Mouse (Mus musculus): Measurements from ENCODE around the gene Rnase1. TPM values are rescaled to one million over a fixed set of nuclear protein-coding genes. Genes with fewer than 3 reads are reported as not detected.

Gene Rnase1
- polyA plus RNA-seq, 1 experiment from 2014 or later, result 21.7 TPM

DNA sequence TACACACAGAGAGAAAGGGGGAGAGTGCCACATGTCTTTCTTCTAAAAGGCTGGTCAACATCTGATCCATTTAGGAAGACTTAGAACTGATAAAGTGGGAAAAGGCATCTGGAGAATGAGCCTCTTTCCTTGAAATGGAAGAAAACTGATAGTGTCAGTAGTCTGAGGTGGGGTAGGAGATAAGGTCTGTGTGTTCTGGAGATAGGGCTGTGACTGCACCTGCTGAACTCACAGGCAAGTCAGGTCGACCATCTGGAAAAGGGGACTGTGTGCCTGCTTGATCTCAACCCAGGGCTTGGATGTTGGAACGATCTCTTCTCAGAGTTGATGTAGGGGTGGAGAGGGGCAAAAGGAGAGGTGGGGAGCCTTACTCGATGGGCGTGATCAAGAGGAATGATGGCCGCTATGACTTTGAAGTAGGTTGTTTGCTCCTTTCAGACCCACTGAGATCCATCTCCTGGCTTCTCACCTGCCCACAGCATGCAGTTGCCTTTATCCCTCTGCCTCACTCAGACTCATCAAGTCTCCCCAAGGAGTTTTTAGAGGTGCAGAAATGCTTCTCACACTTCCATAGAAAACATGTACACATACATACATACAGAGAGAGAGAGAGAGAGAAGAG lies 5.8 kb upstream of the Rnase1 start:
- no peak for TF ChIP-seq CTCF (IDR thresholded peaks at IDR 0.05; ENCODE audit: low read depth)
- H3K4me2 ChIP-seq (replicated peaks; ENCODE audit: low read depth), result no peak overlapping the region
- H3K9ac ChIP-seq (ENCODE audit: low read depth, low read length), result no peak overlapping the region
- no peak overlapping the region for H3K27ac ChIP-seq (ENCODE audit: low read depth, low read length)
- no peaks in the 10 kb centered on the region for H3K9me3 ChIP-seq (ENCODE audit: control insufficient read depth)
- WGBS, result 33% methylated on average over 5 of the region's 5 CpGs
- no peaks in the 10 kb centered on the region for H3K36me3 ChIP-seq (ENCODE audit: control insufficient read depth, insufficient read depth)
- ATAC-seq, result no peak
- H3K27me3 ChIP-seq (replicated peaks; ENCODE audit: control insufficient read depth, insufficient read depth, low read length), result no peaks in the 10 kb centered on the region
- H3K4me3 ChIP-seq (ENCODE audit: low read depth, low read length), result no peak overlapping the region
- H3K4me1 ChIP-seq (replicated peaks; ENCODE audit: control insufficient read depth, insufficient read depth, low read length), result peaks cover 6% of the 10 kb centered on the region

DNA sequence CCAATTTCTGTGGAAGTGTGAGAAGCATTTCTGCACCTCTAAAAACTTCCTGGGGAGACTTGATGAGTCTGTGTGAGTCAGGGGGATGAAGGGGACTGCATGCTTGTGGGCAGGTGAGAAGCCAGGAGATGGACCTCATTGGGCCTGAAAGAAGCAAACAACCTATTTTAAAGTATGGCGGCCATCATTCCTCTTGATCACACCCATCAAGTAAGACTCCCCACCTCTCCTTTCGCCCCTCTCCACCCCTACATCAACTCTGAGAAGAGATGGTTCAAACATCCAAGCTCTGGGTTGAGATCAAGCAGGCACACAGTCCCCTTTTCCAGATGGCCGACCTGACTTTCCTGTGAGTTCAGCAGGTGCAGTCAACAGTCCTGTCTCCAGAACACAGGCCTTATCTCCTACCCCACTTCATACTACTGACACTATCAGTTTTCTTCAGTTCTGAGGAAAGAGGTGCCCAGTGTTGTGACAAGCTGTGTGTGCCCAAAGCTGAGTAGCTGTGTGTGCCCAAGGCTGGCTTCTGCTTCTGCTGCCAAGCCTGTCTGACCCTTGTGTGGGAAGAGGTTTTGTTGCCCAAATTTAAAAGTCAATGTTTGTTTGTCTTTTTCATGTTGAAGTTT lies 3.7 kb upstream of the Rnase1 start:
- Histone ChIP-seq H3K4me1 (replicated peaks; ENCODE audit: control insufficient read depth, insufficient read depth, low read length) (peaks cover 6% of the 10 kb centered on the region), H3K36me3 (ENCODE audit: control insufficient read depth, insufficient read depth) (no peaks in the 10 kb centered on the region), H3K9me3 (ENCODE audit: control insufficient read depth) (no peaks in the 10 kb centered on the region), H3K4me3 (ENCODE audit: low read depth, low read length) (no peak overlapping the region), H3K9ac (ENCODE audit: low read depth, low read length) (no peak overlapping the region), H3K4me2 (replicated peaks; ENCODE audit: low read depth) (no peak overlapping the region), H3K27ac (ENCODE audit: low read depth, low read length) (no peak overlapping the region), H3K27me3 (replicated peaks; ENCODE audit: control insufficient read depth, insufficient read depth, low read length) (no peaks in the 10 kb centered on the region)
- TF ChIP-seq CTCF (IDR thresholded peaks at IDR 0.05; ENCODE audit: low read depth), result no peak
- WGBS, result 78% methylated on average over 3 of the region's 3 CpGs
- no peak for ATAC-seq

DNA sequence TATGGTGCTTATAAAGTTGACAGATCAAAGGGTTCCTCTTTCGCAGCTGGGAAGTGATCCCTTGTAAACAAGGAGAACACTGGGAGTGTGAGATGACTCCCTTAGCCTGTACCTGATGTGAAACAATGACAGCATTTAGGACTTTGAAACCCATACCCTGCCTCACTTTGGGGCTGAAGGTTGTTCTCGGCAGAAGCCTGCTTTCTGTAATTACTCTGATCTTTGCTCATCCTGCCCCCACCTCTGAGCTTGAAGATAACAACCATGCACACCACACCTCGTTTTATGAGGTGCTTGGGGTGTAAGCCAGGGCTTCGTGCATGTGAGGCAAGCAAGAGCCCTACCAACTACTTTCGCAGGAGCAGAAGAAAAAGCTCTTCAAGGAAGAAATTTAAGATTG lies 2.6 kb upstream of the Rnase1 start:
- Histone ChIP-seq H3K4me2 (replicated peaks; ENCODE audit: low read depth) (no peak overlapping the region), H3K4me3 (ENCODE audit: low read depth, low read length) (no peak overlapping the region), H3K27me3 (replicated peaks; ENCODE audit: control insufficient read depth, insufficient read depth, low read length) (no peaks in the 10 kb centered on the region), H3K4me1 (replicated peaks; ENCODE audit: control insufficient read depth, insufficient read depth, low read length) (peaks cover 6% of the 10 kb centered on the region), H3K9ac (ENCODE audit: low read depth, low read length) (no peak overlapping the region), H3K27ac (ENCODE audit: low read depth, low read length) (no peak overlapping the region; the same call in 1 of the 2 replicates), H3K9me3 (ENCODE audit: control insufficient read depth) (no peaks in the 10 kb centered on the region), H3K36me3 (ENCODE audit: control insufficient read depth, insufficient read depth) (no peaks in the 10 kb centered on the region)
- WGBS, result 15% methylated on average over 5 of the region's 5 CpGs
- ATAC-seq, result peak; percentile 97
- no peak for TF ChIP-seq CTCF (IDR thresholded peaks at IDR 0.05; ENCODE audit: low read depth)

DNA sequence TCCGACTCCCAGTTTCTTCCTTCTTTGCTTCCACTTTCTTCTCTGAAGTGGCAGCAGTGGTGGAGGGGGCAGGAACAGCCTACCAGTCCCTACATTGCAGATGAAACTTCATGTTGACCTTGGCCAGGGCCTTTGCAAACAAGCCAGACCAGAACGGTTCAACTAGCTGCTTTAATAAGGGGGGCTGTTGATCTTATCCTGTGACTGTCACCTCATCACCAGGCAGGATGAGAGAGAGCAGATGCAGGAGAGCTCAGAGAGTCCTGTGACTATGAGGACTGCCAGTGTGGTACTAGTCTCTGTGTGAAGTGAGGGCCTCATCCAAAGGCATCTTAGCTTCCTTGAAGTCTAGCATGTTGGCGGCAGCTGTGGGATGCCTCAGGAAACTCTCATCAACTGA lies 1.4 kb upstream of the Rnase1 start:
- H3K27ac ChIP-seq (ENCODE audit: low read depth, low read length), result no peak overlapping the region
- ATAC-seq, result no peak

DNA sequence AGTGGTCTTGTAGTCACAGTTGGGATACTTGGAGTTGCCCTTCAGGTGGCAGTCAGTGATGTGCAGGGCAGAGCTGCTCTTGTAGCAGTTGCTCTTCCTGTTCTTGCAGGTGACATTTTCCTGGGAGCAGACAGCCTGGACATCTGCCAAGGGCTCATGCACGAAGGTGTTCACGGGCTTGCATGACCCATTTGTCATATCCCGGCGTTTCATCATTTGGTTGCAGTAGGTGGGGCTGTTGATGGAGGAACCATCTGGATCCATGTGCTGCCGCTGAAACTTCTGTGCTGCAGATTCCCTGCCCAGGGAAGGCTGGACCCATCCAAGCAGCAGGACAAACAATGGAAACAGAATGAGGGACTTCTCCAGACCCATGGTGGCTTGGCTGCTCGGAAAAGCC lies 1.1 kb downstream of the Rnase1 start:
- H3K27me3 ChIP-seq (replicated peaks; ENCODE audit: control insufficient read depth, insufficient read depth, low read length), result no peaks in the 10 kb centered on the region
- H3K9ac ChIP-seq (ENCODE audit: low read depth, low read length), result no peak overlapping the region
- H3K9me3 ChIP-seq (ENCODE audit: control insufficient read depth), result no peaks in the 10 kb centered on the region
- no peak for TF ChIP-seq CTCF (IDR thresholded peaks at IDR 0.05; ENCODE audit: low read depth)
- no peaks in the 10 kb centered on the region for H3K36me3 ChIP-seq (ENCODE audit: control insufficient read depth, insufficient read depth)
- no peak for ATAC-seq
- WGBS, result 50% methylated on average over 6 of the region's 6 CpGs
- H3K4me2 ChIP-seq (replicated peaks; ENCODE audit: low read depth), result no peak overlapping the region
- H3K4me1 ChIP-seq (replicated peaks; ENCODE audit: control insufficient read depth, insufficient read depth, low read length), result peaks cover 6% of the 10 kb centered on the region
- no peak overlapping the region for H3K4me3 ChIP-seq (ENCODE audit: low read depth, low read length)
- H3K27ac ChIP-seq (ENCODE audit: low read depth, low read length), result no peak overlapping the region

More for the DNA sequence above, 1.4 kb upstream of the Rnase1 start:
- Histone ChIP-seq H3K9me3 (ENCODE audit: control insufficient read depth) (no peaks in the 10 kb centered on the region), H3K27me3 (replicated peaks; ENCODE audit: control insufficient read depth, insufficient read depth, low read length) (no peaks in the 10 kb centered on the region), H3K9ac (ENCODE audit: low read depth, low read length) (no peak overlapping the region), H3K4me2 (replicated peaks; ENCODE audit: low read depth) (no peak overlapping the region), H3K4me3 (ENCODE audit: low read depth, low read length) (no peak overlapping the region), H3K4me1 (replicated peaks; ENCODE audit: control insufficient read depth, insufficient read depth, low read length) (peaks cover 6% of the 10 kb centered on the region), H3K36me3 (ENCODE audit: control insufficient read depth, insufficient read depth) (no peaks in the 10 kb centered on the region)
- TF ChIP-seq CTCF (IDR thresholded peaks at IDR 0.05; ENCODE audit: low read depth), result no peak
- WGBS, result 44% methylated on average over 3 of the region's 3 CpGs

DNA sequence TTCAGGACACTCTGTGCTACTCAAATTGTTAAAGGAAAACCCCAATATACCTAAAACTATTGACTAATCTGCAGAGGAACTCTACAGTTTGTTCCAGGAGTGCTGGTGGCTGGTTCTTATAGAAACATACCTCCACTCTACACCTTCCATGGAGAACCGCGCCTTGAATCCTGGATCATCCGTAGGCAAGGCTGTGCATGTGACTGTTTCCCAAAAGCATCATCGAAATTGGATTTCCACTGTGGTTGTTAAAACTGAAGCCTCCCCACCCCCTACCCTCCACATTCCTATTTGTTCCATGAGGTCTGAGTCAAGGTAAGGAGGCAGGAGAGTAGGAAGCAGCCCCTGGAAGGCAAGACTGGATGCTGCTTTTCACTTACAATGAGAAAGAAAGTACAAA lies 2.1 kb downstream of the Rnase1 start:
- H3K27ac ChIP-seq (ENCODE audit: low read depth, low read length), result no peak overlapping the region
- H3K9me3 ChIP-seq (ENCODE audit: control insufficient read depth), result no peaks in the 10 kb centered on the region
- H3K4me2 ChIP-seq (replicated peaks; ENCODE audit: low read depth), result no peak overlapping the region
- TF ChIP-seq CTCF (IDR thresholded peaks at IDR 0.05; ENCODE audit: low read depth), result no peak
- no peak overlapping the region for H3K4me3 ChIP-seq (ENCODE audit: low read depth, low read length)
- no peak overlapping the region for H3K9ac ChIP-seq (ENCODE audit: low read depth, low read length)
- no peaks in the 10 kb centered on the region for H3K36me3 ChIP-seq (ENCODE audit: control insufficient read depth, insufficient read depth)
- H3K4me1 ChIP-seq (replicated peaks; ENCODE audit: control insufficient read depth, insufficient read depth, low read length), result peaks cover 6% of the 10 kb centered on the region
- no peak for ATAC-seq
- H3K27me3 ChIP-seq (replicated peaks; ENCODE audit: control insufficient read depth, insufficient read depth, low read length), result no peaks in the 10 kb centered on the region
- WGBS, result 96% methylated on average over 4 of the region's 4 CpGs
